In the genomic region with DNA sequence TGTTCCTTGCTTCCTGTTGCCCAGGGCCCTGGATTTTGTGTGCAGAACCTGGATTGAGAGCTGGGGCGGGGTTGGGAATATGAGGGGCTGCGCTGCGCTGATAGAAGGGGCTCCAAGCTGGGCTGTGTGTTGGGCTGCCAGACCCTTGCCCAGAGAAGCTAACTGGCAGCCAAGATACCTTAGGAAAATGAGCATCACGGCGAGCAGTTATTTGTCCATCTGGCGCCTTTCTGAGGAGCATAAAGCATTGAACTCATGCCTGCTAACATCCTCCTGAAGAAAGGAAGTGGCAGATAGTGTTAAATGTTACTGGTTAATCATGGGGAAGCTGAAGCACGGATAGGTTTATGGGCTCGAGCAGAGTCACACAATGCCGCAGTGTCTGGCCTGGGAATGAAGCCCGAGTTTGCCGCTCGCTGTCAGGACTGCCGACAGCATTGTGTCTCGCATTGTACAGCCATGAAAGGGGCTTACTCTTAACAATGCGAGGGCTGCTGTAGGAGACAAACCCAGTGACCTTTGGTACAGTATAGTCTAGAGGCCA, we compare ENCODE assay signal across 11 mouse cellular contexts.
A peak's percentile ranks its signal among the peaks of the same experiment; 100 is the strongest.
DNase-seq lines count a peak whose midpoint lies in the region; ATAC-seq lines count a peak whose summit lies in the region.
"Had no signal": no experiment of that assay in that cellular context is flagged by ENCODE, and none has a peak within 500 bp of the region (broad histone marks: within the 10 kb centered on the region; RNA-seq: fewer than 3 reads in every experiment).

No protein-coding gene starts in this region.

- H3K27ac ChIP-seq in embryonic facial prominence, embryonic 14.5 days (replicated peaks; ENCODE audit: low read depth, low read length), result no peak overlapping the region
- H3K27ac ChIP-seq in midbrain, embryonic 10.5 days (replicated peaks), result peak overlapping the region; percentile 91

- H3K4me1 ChIP-seq in embryonic facial prominence, embryonic 14.5 days (ENCODE audit: control insufficient read depth, insufficient read depth, low read length), result no peaks in the 10 kb centered on the region
- peaks cover 63% of the 10 kb centered on the region for H3K4me1 ChIP-seq in midbrain, embryonic 10.5 days

- peak; percentile 75; the same call in 1 of the 2 replicates for ATAC-seq in embryonic facial prominence, embryonic 14.5 days (ENCODE audit: low read depth)
- ATAC-seq: Patski had no signal

- WGBS in embryonic facial prominence, embryonic 14.5 days, result 60% methylated on average over 15 of the region's 15 CpGs
- 42% methylated on average over 15 of the region's 15 CpGs for WGBS in midbrain, embryonic 10.5 days

- peak; percentile 22 for DNase-seq in cerebellum, adult 11 months
- no peak for DNase-seq in cerebellum, adult 11-12 months
- DNase-seq in R1 (ENCODE audit: low read depth, low spot score) (peak; percentile 50), liver (no peak)
- peak; percentile 55 for DNase-seq in embryonic facial prominence, embryonic 14.5 days (ENCODE audit: low spot score)
- DNase-seq in midbrain, embryonic 10.5 days (ENCODE audit: low spot score), result peak; percentile 77
- DNase-seq in thymus, postnatal 14 days, result no peak
- no peak for DNase-seq in lung, postnatal 14 days
- DNase-seq: kidney, postnatal 36 days; lung, adult 18-20 months had no signal

- H3K4me3 ChIP-seq in embryonic facial prominence, embryonic 14.5 days (ENCODE audit: low read depth, low read length), result no peak overlapping the region
- H3K4me3 ChIP-seq in midbrain, embryonic 10.5 days, result peak overlapping the region; percentile 33

- H3K27me3 ChIP-seq in embryonic facial prominence, embryonic 14.5 days (replicated peaks; ENCODE audit: control insufficient read depth, insufficient read depth, low read length), result no peaks in the 10 kb centered on the region
- H3K27me3 ChIP-seq in midbrain, embryonic 10.5 days (ENCODE audit: low read depth, poor library complexity, severe bottlenecking), result peaks cover 10% of the 10 kb centered on the region; the same call in 1 of the 2 replicates
- H3K27me3 ChIP-seq: Patski had no signal

- no peaks in the 10 kb centered on the region for H3K9me3 ChIP-seq in embryonic facial prominence, embryonic 14.5 days (ENCODE audit: control insufficient read depth, low read length)
- H3K9me3 ChIP-seq in midbrain, embryonic 10.5 days (replicated peaks), result no peaks in the 10 kb centered on the region

- no peak overlapping the region for H3K4me2 ChIP-seq in embryonic facial prominence, embryonic 14.5 days (ENCODE audit: low read depth, low read length)

- no peaks in the 10 kb centered on the region; the same call in 1 of the 2 replicates for H3K36me3 ChIP-seq in embryonic facial prominence, embryonic 14.5 days (ENCODE audit: control insufficient read depth, insufficient read depth, low read length)
- H3K36me3 ChIP-seq in midbrain, embryonic 10.5 days, result no peaks in the 10 kb centered on the region

- no peak overlapping the region for H3K9ac ChIP-seq in embryonic facial prominence, embryonic 14.5 days (ENCODE audit: low read depth, low read length)

Comparison
In these comparisons a context has a peak if more than half of its experiments do, and no peak if none do; other contexts are left out.
1. DNase-seq: peak in cerebellum, adult 11 months (single experiment), R1 (single experiment), embryonic facial prominence, embryonic 14.5 days (single experiment) and midbrain, embryonic 10.5 days (single experiment); none in cerebellum, adult 11-12 months (single experiment), thymus, postnatal 14 days (single experiment), lung, postnatal 14 days (single experiment) and liver (single experiment).